Mouse (Mus musculus): ENCODE data around the gene Mrc2. TPM values are rescaled to one million over a fixed set of nuclear protein-coding genes. Genes with fewer than 3 reads are reported as not detected.
A peak's percentile ranks its signal among the peaks of the same experiment; 100 is the strongest.

Gene Mrc2
- polyA plus RNA-seq, 1 experiment from 2014 or later: 0.98 TPM

DNA sequence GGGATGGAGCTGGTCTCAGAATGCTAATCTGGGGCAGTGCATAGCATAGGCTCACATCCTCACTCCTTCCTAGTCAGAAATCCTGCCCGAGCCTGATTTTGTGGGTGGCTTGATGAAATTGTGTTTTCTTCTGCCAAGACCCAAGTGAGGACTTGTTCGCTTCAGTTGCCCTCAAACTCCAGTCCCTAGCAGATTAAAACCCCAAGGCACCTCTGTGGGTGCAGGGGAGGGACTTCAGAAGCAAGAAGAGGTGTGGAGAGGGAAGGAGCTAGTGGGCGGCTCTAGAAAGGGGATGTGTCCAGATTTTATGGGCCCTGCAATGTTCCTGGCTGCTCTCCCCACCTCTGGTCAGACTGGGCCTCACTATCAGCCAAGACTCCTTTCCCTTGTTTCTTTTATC lies 38.7 kb downstream of the Mrc2 start:
- 69% methylated on average over 3 of the region's 3 CpGs for WGBS (ENCODE audit: insufficient replicate concordance)
- H3K9me3 ChIP-seq (replicated peaks): no peaks in the 10 kb centered on the region
- ATAC-seq (ENCODE audit: low read depth) (no peak), DNase-seq (no peak)
- no peak overlapping the region for H3K4me2 ChIP-seq
- H3K9ac ChIP-seq: no peak overlapping the region
- H3K4me3 ChIP-seq (replicated peaks): no peak overlapping the region
- H3K27me3 ChIP-seq: no peaks in the 10 kb centered on the region
- no peaks in the 10 kb centered on the region for H3K4me1 ChIP-seq (replicated peaks)
- no peak overlapping the region for H3K27ac ChIP-seq
- H3K36me3 ChIP-seq: no peaks in the 10 kb centered on the region

GRCm38 (mm10) chr11:105331732-105332131 lies 39.3 kb downstream of the Mrc2 start:
- ATAC-seq (ENCODE audit: low read depth) (no peak), DNase-seq (no peak)
- no peak overlapping the region for H3K27ac ChIP-seq
- no peaks in the 10 kb centered on the region for H3K9me3 ChIP-seq (replicated peaks)
- no peak overlapping the region for H3K9ac ChIP-seq
- no peak overlapping the region for H3K4me2 ChIP-seq
- no peaks in the 10 kb centered on the region for H3K27me3 ChIP-seq
- H3K4me3 ChIP-seq (replicated peaks): no peak overlapping the region
- no peaks in the 10 kb centered on the region for H3K4me1 ChIP-seq (replicated peaks)
- WGBS (ENCODE audit: insufficient replicate concordance): 51% methylated on average over 10 of the region's 10 CpGs
- H3K36me3 ChIP-seq: no peaks in the 10 kb centered on the region

DNA sequence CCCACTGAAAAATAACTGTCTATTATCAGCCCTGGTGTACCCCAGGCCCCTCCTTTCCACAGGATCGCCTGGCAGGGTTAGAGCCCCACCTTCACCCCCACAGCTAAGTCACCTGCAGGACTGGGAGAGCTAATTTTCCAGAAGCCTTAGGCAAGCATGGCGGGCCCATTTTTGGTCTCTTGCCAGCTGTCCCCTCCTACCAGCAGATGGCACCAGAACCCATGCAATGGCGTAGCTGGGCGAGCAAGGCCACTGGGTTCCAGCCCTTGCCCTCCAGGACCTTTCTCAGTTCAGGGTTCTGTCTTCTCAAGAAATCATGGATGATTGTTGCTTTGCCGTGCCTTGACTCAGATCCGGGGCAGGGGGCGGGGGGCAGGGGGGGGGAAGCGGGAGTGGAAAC lies 40.0 kb downstream of the Mrc2 start:
- no peak overlapping the region for H3K9ac ChIP-seq
- no peaks in the 10 kb centered on the region for H3K4me1 ChIP-seq (replicated peaks)
- H3K36me3 ChIP-seq: no peaks in the 10 kb centered on the region
- WGBS (ENCODE audit: insufficient replicate concordance): 57% methylated on average over 8 of the region's 8 CpGs
- no peak for DNase-seq
- H3K27me3 ChIP-seq: no peaks in the 10 kb centered on the region
- no peaks in the 10 kb centered on the region for H3K9me3 ChIP-seq (replicated peaks)
- no peak overlapping the region for H3K4me3 ChIP-seq (replicated peaks)
- no peak overlapping the region for H3K4me2 ChIP-seq
- H3K27ac ChIP-seq: no peak overlapping the region
- ATAC-seq (ENCODE audit: low read depth): no peak

DNA sequence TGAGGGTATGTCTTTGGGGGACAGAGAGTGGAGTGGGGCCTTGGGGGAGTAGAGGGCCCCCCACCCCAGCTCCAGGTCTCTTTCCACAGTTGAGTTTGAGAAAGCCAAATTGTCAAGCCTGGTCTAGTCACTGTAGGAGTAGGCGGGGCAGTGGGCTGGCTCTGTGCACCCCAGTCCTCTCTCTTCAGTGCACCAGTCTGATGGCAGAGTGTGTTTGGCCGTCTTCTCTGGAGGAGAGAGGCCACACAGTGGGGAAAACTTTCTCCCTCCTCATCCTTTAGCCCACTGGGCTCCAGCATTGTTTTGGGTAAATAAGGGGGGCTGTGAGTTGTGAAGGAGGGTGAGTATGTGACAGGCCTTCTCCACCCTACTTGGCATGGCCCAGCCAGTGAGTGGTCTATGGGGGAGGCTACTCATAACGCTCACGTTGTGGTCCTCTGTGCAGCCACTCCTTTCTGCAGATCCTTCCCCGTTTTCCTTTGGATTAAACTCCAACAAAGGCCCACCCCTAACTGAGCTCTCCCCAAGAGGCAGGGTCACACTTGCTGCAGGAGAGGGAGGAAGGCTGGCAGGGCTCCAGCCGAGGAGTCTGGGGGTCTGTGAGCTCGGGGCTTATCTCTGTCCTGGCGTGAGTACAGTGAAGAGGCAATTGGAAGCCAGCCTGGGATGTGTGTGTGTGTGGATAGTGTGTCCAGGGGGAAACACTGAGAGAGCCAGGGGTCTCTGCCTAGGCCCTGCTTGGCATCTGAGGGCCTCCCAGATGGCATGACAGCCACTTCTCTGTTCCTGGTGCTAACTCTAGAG lies 41.6 kb downstream of the Mrc2 start:
- ATAC-seq (ENCODE audit: low read depth): no peak

GRCm38 (mm10) chr11:105338596-105339390 lies 46.4 kb downstream of the Mrc2 start:
- Histone ChIP-seq H3K4me3 (replicated peaks) (no peak overlapping the region), H3K27me3 (no peaks in the 10 kb centered on the region), H3K36me3 (no peaks in the 10 kb centered on the region), H3K27ac (no peak overlapping the region), H3K4me1 (replicated peaks) (no peaks in the 10 kb centered on the region), H3K9me3 (replicated peaks) (no peaks in the 10 kb centered on the region), H3K4me2 (no peak overlapping the region), H3K9ac (no peak overlapping the region)
- WGBS (ENCODE audit: insufficient replicate concordance): 72% methylated on average over 12 of the region's 12 CpGs
- DNase-seq (no peak), ATAC-seq (ENCODE audit: low read depth) (no peak)

More for the DNA sequence above, 41.6 kb downstream of the Mrc2 start:
- WGBS (ENCODE audit: insufficient replicate concordance): 47% methylated on average over 8 of the region's 8 CpGs
- Histone ChIP-seq H3K27ac (no peak overlapping the region), H3K9me3 (replicated peaks) (no peaks in the 10 kb centered on the region), H3K4me2 (no peak overlapping the region), H3K4me1 (replicated peaks) (no peaks in the 10 kb centered on the region), H3K36me3 (no peaks in the 10 kb centered on the region), H3K27me3 (no peaks in the 10 kb centered on the region), H3K9ac (no peak overlapping the region), H3K4me3 (replicated peaks) (no peak overlapping the region)
- DNase-seq: no peak

- no peak for DNase-seq
- no peaks in the 10 kb centered on the region for H3K27me3 ChIP-seq
Measured at GRCm38 (mm10) chr11:105345284-105345683, 52.8 kb downstream of the Mrc2 start.

DNA sequence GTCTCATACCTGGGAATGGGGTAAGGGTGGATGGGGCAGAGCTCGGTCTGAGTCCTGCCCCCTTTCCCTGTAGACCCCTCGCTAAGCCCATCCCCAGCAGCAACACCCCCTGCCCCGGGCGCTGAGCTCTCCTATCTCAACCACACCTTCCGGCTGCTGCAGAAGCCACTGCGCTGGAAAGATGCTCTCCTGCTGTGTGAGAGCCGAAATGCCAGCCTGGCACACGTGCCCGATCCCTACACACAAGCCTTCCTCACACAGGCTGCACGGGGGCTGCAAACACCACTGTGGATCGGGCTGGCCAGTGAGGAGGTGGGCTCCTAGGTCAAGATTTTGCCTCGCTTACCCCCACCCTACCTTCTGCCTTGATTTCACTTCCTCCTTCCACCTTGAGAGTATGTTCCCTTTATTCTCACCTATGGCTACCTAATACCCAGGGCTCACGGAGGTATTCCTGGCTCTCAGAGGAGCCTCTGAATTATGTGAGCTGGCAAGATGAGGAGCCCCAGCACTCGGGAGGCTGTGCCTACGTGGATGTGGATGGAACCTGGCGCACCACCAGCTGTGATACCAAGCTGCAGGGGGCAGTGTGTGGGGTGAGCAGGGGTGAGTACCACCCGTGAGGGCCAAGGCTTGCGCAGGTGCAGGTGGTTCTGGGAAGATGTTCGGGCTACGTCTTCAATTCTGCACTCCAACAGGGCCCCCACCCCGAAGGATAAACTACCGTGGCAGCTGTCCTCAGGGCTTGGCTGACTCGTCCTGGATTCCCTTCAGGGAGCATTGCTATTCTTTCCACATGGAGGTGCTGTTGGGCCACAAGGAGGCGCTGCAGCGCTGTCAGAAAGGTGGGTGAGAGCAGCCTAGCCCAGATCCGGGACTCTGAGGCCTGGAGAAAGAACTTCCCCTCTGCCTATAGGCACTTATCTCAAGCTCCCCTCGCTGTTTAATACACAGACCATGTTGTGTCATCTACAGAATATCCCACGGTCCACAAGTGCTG lies 55.0 kb downstream of the Mrc2 start:
- H3K9ac ChIP-seq: no peak overlapping the region

More at GRCm38 (mm10) chr11:105345284-105345683, 52.8 kb downstream of the Mrc2 start:
- no peak for ATAC-seq (ENCODE audit: low read depth)
- Histone ChIP-seq H3K4me1 (replicated peaks) (peaks cover 29% of the 10 kb centered on the region), H3K4me2 (no peak overlapping the region), H3K4me3 (replicated peaks) (no peak overlapping the region), H3K9ac (no peak overlapping the region), H3K9me3 (replicated peaks) (no peaks in the 10 kb centered on the region), H3K27ac (no peak overlapping the region), H3K36me3 (no peaks in the 10 kb centered on the region)
- WGBS (ENCODE audit: insufficient replicate concordance): 66% methylated on average over 2 of the region's 2 CpGs

DNA sequence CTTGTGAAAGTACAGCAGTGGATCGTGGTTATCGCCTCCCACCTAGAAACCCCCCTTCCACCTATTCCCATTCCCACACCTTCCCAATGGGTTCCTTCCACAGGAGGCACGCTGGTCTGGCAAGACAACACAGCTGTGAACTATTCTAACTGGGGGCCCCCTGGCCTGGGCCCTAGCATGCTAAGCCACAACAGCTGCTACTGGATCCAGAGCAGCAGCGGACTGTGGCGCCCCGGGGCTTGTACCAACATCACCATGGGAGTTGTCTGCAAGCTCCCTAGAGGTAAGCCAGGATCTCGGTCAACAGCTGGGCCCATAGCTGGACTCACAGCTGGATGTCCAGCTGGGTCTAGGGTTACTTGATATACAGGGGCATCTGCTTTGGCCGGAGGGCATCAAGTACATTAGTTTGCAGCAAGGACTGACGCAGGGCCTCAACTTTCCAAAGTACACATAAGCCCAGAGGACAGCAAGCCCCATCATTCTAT lies 56.1 kb downstream of the Mrc2 start:
- Histone ChIP-seq H3K36me3 (no peaks in the 10 kb centered on the region), H3K9me3 (replicated peaks) (no peaks in the 10 kb centered on the region), H3K4me3 (replicated peaks) (no peak overlapping the region), H3K9ac (no peak overlapping the region), H3K27me3 (no peaks in the 10 kb centered on the region), H3K27ac (no peak overlapping the region), H3K4me2 (no peak overlapping the region), H3K4me1 (replicated peaks) (peaks cover 49% of the 10 kb centered on the region)
- WGBS (ENCODE audit: insufficient replicate concordance): 87% methylated on average over 9 of the region's 9 CpGs
- ATAC-seq (ENCODE audit: low read depth) (no peak), DNase-seq (no peak)

More for the DNA sequence above, 55.0 kb downstream of the Mrc2 start:
- Histone ChIP-seq H3K4me2 (no peak overlapping the region), H3K9me3 (replicated peaks) (no peaks in the 10 kb centered on the region), H3K36me3 (no peaks in the 10 kb centered on the region), H3K27ac (no peak overlapping the region), H3K4me3 (replicated peaks) (no peak overlapping the region), H3K27me3 (no peaks in the 10 kb centered on the region), H3K4me1 (replicated peaks) (peaks cover 38% of the 10 kb centered on the region)
- 46% methylated on average over 28 of the region's 28 CpGs for WGBS (ENCODE audit: insufficient replicate concordance)
- DNase-seq: peak; percentile 67
- peak; percentile 61 for ATAC-seq (ENCODE audit: low read depth)

DNA sequence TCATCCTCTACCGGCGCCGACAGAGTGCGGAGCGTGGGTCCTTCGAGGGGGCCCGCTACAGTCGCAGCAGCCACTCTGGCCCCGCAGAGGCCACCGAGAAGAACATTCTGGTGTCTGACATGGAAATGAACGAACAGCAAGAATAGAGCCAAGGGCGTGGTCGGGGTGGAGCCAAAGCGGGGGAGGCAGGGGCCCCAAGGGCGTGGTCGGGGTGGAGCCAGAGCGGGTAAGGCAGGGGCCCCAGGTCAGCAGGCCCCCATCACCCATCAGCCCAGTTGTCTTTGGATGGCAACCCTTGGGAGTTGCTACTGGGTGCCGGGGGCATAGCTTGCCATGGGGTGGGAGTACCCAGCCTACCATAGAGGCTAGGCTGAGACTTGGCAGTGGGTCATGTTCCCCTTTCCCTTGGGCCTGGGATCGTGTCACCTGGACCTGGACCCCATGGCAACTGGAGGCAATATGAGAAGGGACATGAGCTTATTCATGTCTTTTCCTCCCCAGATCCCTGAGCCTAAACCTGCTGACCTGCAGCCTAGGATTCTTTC lies 57.4 kb downstream of the Mrc2 start:
- peak; percentile 53 for DNase-seq
- Histone ChIP-seq H3K4me1 (replicated peaks) (peaks cover 54% of the 10 kb centered on the region), H3K27me3 (no peaks in the 10 kb centered on the region), H3K4me2 (peak overlapping the region; percentile 50), H3K9ac (no peak overlapping the region), H3K27ac (peak overlapping the region; percentile 29), H3K36me3 (no peaks in the 10 kb centered on the region), H3K4me3 (replicated peaks) (0 out of 2 replicates have a peak overlapping the region, but pooled peaks have one; percentile 4), H3K9me3 (replicated peaks) (no peaks in the 10 kb centered on the region)
- ATAC-seq (ENCODE audit: low read depth): peak; percentile 80
- 67% methylated on average over 19 of the region's 19 CpGs for WGBS (ENCODE audit: insufficient replicate concordance)

DNA sequence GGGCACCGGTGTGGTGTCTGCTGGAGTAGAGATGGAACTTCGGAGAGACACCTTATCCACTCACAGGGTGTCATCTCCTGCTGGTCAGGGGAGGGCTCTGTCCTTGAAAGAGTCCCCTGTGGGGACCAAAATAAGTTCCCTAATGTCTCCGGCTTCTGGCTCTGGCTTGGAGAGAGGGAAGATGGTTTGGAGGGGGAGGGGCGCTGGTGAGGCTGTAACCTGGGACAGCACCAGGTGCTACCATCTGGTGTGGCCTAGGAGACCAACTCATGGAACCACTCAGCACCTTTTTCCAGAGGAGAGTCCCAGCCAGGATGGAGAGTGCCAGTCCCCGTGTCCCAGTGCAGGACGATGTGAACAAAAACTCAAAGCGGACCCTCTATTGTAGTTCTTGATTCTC lies 58.2 kb downstream of the Mrc2 start:
- no peak overlapping the region for H3K4me2 ChIP-seq
- no peak overlapping the region for H3K9ac ChIP-seq
- WGBS (ENCODE audit: insufficient replicate concordance): 77% methylated on average over 7 of the region's 7 CpGs
- DNase-seq: no peak
- H3K4me1 ChIP-seq (replicated peaks): peaks cover 56% of the 10 kb centered on the region
- no peak for ATAC-seq (ENCODE audit: low read depth)
- H3K9me3 ChIP-seq (replicated peaks): no peaks in the 10 kb centered on the region
- H3K27ac ChIP-seq: no peak overlapping the region
- no peaks in the 10 kb centered on the region for H3K36me3 ChIP-seq
- H3K27me3 ChIP-seq: no peaks in the 10 kb centered on the region
- H3K4me3 ChIP-seq (replicated peaks): no peak overlapping the region

Measured in liver, embryonic 13.5 days (tissue).